Mouse (Mus musculus) kidney, adult 2 months (tissue): ENCODE data around the gene Capn7.

Source experiments
- CTCF ChIP-seq: fragments of 200-500 bp; conservative IDR thresholded peaks from 2 replicates; pipeline ENCODE4 v1.5.1; 2011; ENCODE audit warnings: low read depth, mild to moderate bottlenecking, control low read depth, low read length, moderate library complexity, mixed read lengths; ENCODE audit not compliant: insufficient read depth, insufficient read length
- POLR2A ChIP-seq: fragments of 200-500 bp; IDR thresholded peaks from one replicate; pipeline ENCODE4 v1.6.1; 2011; ENCODE audit warnings: low read depth, low read length, control low read depth

GRCm38 (mm10) chr14:31324851-31325250, 11.6 kb upstream of the Capn7 start:
- TF ChIP-seq POLR2A, result no peak
- TF ChIP-seq CTCF, result peak; percentile 27; the same call in 1 of the 2 replicates
